Mouse (Mus musculus) midbrain, embryonic 15.5 days (tissue): ENCODE results near the gene Hs3st2. TPM values are rescaled to one million over a fixed set of nuclear protein-coding genes. Genes with fewer than 3 reads are reported as not detected.

Experiments
- ATAC-seq: fragments of 200-750 bp; cut with Nextera tagmentation; replicated peaks from 2 replicates; pipeline ENCODE4 v1.8.0; 2017; ENCODE audit warnings: moderate TSS enrichment
- H3K27ac ChIP-seq: fragments of 300-500 bp; sonication (generic); 2 replicates; pipeline ENCODE4 v1.5.1; 2015; ENCODE audit warnings: mild to moderate bottlenecking, inconsistent platforms
- H3K27me3 ChIP-seq: fragments of 300-500 bp; sonication (generic); replicated peaks from 2 replicates; pipeline ENCODE4 v1.6.1; 2015; ENCODE audit warnings: inconsistent platforms
- H3K36me3 ChIP-seq: fragments of 300-500 bp; sonication (generic); replicated peaks from 2 replicates; pipeline ENCODE4 v1.6.1; 2015; ENCODE audit warnings: inconsistent platforms
- H3K4me1 ChIP-seq: fragments of 300-500 bp; sonication (generic); 2 replicates; pipeline ENCODE4 v1.6.1; 2015; ENCODE audit warnings: inconsistent platforms
- H3K4me2 ChIP-seq: fragments of 300-500 bp; sonication (generic); 2 replicates; pipeline ENCODE4 v1.6.1; 2015; ENCODE audit warnings: inconsistent platforms, mild to moderate bottlenecking, moderate library complexity
- H3K4me3 ChIP-seq: fragments of 300-500 bp; sonication (generic); 2 replicates; pipeline ENCODE4 v1.5.1; 2015; ENCODE audit warnings: mild to moderate bottlenecking, inconsistent platforms
- H3K9ac ChIP-seq: fragments of 300-500 bp; sonication (generic); 2 replicates; pipeline ENCODE4 v1.6.1; 2015; ENCODE audit warnings: mild to moderate bottlenecking, inconsistent platforms
- H3K9me3 ChIP-seq: fragments of 300-500 bp; sonication (generic); 2 replicates; pipeline ENCODE4 v1.6.1; 2016; ENCODE audit warnings: inconsistent platforms
- WGBS: fragments of 180-500 bp; shearing (Covaris S2); methylation state at CpG from one replicate; pipeline ENCODE4 v1.1.7; 2015; ENCODE audit warnings: mixed read lengths; 5-methylcytosine and 5-hydroxymethylcytosine counted together
- polyA plus RNA-seq: library from polyadenylated mRNA; unstranded; fragments of >200 nt; fragmentation: Nextera tagmentation; extraction: Ambion mirVana; gene quantifications from 2 replicates; pipeline ENCODE4 v1.2.1, GENCODE M21; 2015

The Hs3st2 gene
- polyA plus RNA-seq, 1 experiment from 2014 or later, result 13.4 TPM

DNA sequence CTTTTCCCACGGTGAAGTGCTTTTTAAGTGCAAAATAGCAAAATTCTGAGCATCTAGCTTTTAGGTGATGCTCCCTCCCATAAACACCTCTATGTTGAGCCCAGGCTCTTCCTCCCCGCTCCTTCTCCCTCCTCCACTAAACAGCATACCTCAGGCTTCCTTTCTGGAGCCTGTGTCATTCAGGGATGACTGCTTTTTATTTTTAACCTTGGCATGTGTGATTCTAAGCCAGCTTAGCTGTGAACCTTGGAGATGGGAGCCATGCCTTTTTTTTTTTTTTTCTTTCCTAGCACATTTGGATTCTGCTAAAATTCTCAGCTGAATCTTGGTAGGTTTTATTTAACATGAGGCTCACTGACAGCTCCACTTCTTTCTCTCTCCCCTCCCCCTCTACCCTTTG is 3.2 kb downstream of the Hs3st2 start:
- H3K9ac ChIP-seq, result no peak overlapping the region
- H3K4me1 ChIP-seq, result peaks cover 19% of the 10 kb centered on the region
- no peaks in the 10 kb centered on the region for H3K36me3 ChIP-seq
- no peak overlapping the region for H3K27ac ChIP-seq
- H3K9me3 ChIP-seq, result no peaks in the 10 kb centered on the region
- peaks cover 37% of the 10 kb centered on the region for H3K27me3 ChIP-seq
- peak overlapping the region; percentile 76; the same call in 1 of the 2 replicates for H3K4me2 ChIP-seq
- WGBS, result 88% methylated on average over 2 of the region's 2 CpGs
- H3K4me3 ChIP-seq, result peak overlapping the region; percentile 5; the same call in 1 of the 2 replicates
- no peak for ATAC-seq

- no peak overlapping the region for H3K4me3 ChIP-seq
- H3K4me1 ChIP-seq, result no peaks in the 10 kb centered on the region
- no peak for ATAC-seq
- H3K36me3 ChIP-seq, result no peaks in the 10 kb centered on the region
- H3K9ac ChIP-seq, result no peak overlapping the region
- H3K27ac ChIP-seq, result no peak overlapping the region
- H3K4me2 ChIP-seq, result no peak overlapping the region
- WGBS, result 81% methylated on average over 11 of the region's 11 CpGs
- no peaks in the 10 kb centered on the region for H3K9me3 ChIP-seq
- H3K27me3 ChIP-seq, result no peaks in the 10 kb centered on the region
Measured at GRCm38 (mm10) chr7:121410716-121411506, 19.3 kb downstream of the Hs3st2 start.

DNA sequence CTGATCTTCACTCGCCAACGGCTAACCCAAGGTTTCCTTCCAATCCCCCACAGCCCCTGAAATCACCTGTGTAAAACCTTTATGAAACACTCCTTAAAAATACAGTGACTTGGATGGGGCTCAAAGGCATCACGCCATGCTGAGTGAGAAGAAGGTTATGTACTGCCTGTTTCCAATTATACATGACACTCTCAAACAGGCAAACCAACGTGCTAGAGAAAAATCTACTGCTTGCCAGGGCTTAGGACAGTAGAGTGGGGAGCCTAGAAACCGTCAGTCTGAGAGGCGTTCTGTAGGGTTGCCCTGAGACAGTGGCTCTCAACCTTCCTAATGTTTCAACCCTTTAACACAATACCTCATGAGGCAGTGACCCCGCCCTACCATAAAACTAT is 19.8 kb downstream of the Hs3st2 start:
- ATAC-seq, result no peak

DNA sequence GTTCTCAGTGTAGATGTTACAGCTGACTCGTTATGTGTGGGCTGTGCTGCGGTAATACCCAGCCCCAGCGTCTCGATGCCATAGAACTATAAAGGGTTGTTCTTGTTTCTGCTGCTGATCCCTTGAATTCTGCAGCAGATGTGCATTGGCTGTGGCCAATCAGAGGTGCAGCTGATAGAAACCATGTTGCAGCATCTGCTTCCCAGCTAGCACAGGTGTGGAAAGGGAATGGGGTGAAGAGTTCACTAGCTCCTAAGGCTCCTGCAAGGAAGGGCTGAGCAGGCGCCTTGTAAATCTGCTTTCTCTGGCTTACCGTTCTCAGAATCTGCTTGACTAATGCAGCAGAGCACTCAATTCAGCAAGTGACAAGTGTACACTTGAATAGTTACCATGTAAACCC is 45.2 kb downstream of the Hs3st2 start:
- Histone ChIP-seq H3K36me3 (no peaks in the 10 kb centered on the region), H3K4me2 (no peak overlapping the region), H3K9me3 (no peaks in the 10 kb centered on the region), H3K4me3 (no peak overlapping the region), H3K9ac (no peak overlapping the region), H3K27ac (no peak overlapping the region), H3K4me1 (no peaks in the 10 kb centered on the region), H3K27me3 (no peaks in the 10 kb centered on the region)
- WGBS, result 69% methylated on average over 6 of the region's 6 CpGs
- no peak for ATAC-seq

More for the DNA sequence above, 19.8 kb downstream of the Hs3st2 start:
- Histone ChIP-seq H3K27ac (no peak overlapping the region), H3K4me3 (no peak overlapping the region), H3K27me3 (no peaks in the 10 kb centered on the region), H3K4me1 (no peaks in the 10 kb centered on the region), H3K36me3 (no peaks in the 10 kb centered on the region), H3K4me2 (no peak overlapping the region), H3K9me3 (no peaks in the 10 kb centered on the region), H3K9ac (no peak overlapping the region)
- WGBS, result 83% methylated on average over 7 of the region's 7 CpGs

DNA sequence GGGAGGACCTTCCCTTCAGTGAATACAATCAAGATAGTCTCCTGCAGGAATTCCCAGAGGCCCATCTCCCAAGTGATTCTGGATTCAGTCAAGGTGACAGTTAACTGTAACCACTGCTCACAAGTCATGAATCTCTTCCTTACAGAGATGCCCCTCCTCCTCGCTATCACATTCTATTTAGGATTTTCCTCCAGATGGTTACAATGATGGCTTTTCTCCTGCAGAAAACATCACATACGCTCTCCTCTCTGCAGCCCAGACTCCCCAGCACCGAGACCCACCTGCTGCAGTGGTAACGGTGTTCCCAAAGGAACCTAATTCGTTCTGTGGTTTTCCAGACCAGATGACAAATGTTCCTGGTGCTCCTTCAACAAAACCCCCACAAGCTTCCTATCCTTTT is 49.5 kb downstream of the Hs3st2 start:
- Histone ChIP-seq H3K27me3 (no peaks in the 10 kb centered on the region), H3K9ac (no peak overlapping the region), H3K9me3 (no peaks in the 10 kb centered on the region), H3K4me1 (no peaks in the 10 kb centered on the region), H3K36me3 (no peaks in the 10 kb centered on the region), H3K4me3 (no peak overlapping the region), H3K4me2 (no peak overlapping the region), H3K27ac (no peak overlapping the region)
- WGBS, result 87% methylated on average over 5 of the region's 5 CpGs
- ATAC-seq, result no peak

GRCm38 (mm10) chr7:121444336-121444735 is 52.7 kb downstream of the Hs3st2 start:
- no peak for ATAC-seq
- Histone ChIP-seq H3K4me2 (no peak overlapping the region), H3K27me3 (no peaks in the 10 kb centered on the region), H3K4me1 (no peaks in the 10 kb centered on the region), H3K9me3 (no peaks in the 10 kb centered on the region), H3K36me3 (no peaks in the 10 kb centered on the region), H3K27ac (no peak overlapping the region), H3K4me3 (no peak overlapping the region), H3K9ac (no peak overlapping the region)
- 64% methylated on average over 7 of the region's 7 CpGs for WGBS

- H3K4me1 ChIP-seq, result peaks cover 13% of the 10 kb centered on the region
- no peak overlapping the region for H3K4me2 ChIP-seq
- H3K4me3 ChIP-seq, result no peak overlapping the region
- no peaks in the 10 kb centered on the region for H3K9me3 ChIP-seq
- no peak for ATAC-seq
- H3K27me3 ChIP-seq, result no peaks in the 10 kb centered on the region
- no peaks in the 10 kb centered on the region for H3K36me3 ChIP-seq
- H3K9ac ChIP-seq, result no peak overlapping the region
- 82% methylated on average over 4 of the region's 4 CpGs for WGBS
- no peak overlapping the region for H3K27ac ChIP-seq
Measured at GRCm38 (mm10) chr7:121446281-121446680, 54.6 kb downstream of the Hs3st2 start.

GRCm38 (mm10) chr7:121450951-121451843 is 59.5 kb downstream of the Hs3st2 start:
- no peak overlapping the region for H3K9ac ChIP-seq
- H3K9me3 ChIP-seq, result no peaks in the 10 kb centered on the region
- H3K4me1 ChIP-seq, result peaks cover 18% of the 10 kb centered on the region
- H3K27ac ChIP-seq, result peak overlapping the region; percentile 3; the same call in 1 of the 2 replicates
- no peaks in the 10 kb centered on the region for H3K36me3 ChIP-seq
- 31% methylated on average over 13 of the region's 13 CpGs for WGBS
- H3K27me3 ChIP-seq, result no peaks in the 10 kb centered on the region
- 0 out of 2 replicates have a peak overlapping the region, but pooled peaks have one; percentile 7 for H3K4me2 ChIP-seq
- no peak overlapping the region for H3K4me3 ChIP-seq
- peak; percentile 87 for ATAC-seq

DNA sequence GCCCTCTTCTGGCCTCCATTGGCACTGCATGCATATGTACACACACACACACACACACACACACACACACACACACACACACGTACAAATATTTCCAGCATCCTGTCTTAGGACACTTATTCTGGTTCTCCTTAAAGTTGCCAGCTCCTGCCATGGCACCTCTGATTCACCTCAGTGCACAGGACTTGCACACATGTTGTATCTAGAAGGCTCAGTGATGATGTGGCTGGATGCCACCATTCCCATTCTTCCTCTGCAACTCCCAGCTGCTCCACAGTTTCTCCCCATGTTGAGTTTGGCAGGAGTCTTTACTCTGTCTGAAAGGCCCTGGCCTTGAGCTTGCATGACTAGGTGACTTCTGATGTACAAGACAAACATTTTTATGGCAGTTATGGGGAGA is 65.1 kb downstream of the Hs3st2 start:
- no peak for ATAC-seq
- 0 out of 2 replicates have a peak, but pooled peaks cover under 1% of the 10 kb centered on the region for H3K4me1 ChIP-seq
- no peaks in the 10 kb centered on the region for H3K27me3 ChIP-seq
- no peak overlapping the region for H3K4me2 ChIP-seq
- no peaks in the 10 kb centered on the region for H3K9me3 ChIP-seq
- no peak overlapping the region for H3K9ac ChIP-seq
- 83% methylated on average over 1 of the region's 1 CpGs for WGBS
- no peak overlapping the region for H3K4me3 ChIP-seq
- H3K36me3 ChIP-seq, result no peaks in the 10 kb centered on the region
- H3K27ac ChIP-seq, result no peak overlapping the region

GRCm38 (mm10) chr7:121458075-121458474 is 66.4 kb downstream of the Hs3st2 start:
- Histone ChIP-seq H3K4me3 (no peak overlapping the region), H3K27ac (no peak overlapping the region), H3K4me1 (no peaks in the 10 kb centered on the region), H3K27me3 (no peaks in the 10 kb centered on the region), H3K36me3 (no peaks in the 10 kb centered on the region), H3K9me3 (no peaks in the 10 kb centered on the region), H3K9ac (no peak overlapping the region), H3K4me2 (no peak overlapping the region)
- no peak for ATAC-seq
- 51% methylated on average over 3 of the region's 3 CpGs for WGBS

GRCm38 (mm10) chr7:121460626-121461025 is 69.0 kb downstream of the Hs3st2 start:
- Histone ChIP-seq H3K9me3 (no peaks in the 10 kb centered on the region), H3K4me3 (no peak overlapping the region), H3K27ac (no peak overlapping the region), H3K4me1 (no peaks in the 10 kb centered on the region), H3K27me3 (no peaks in the 10 kb centered on the region), H3K36me3 (no peaks in the 10 kb centered on the region), H3K9ac (no peak overlapping the region), H3K4me2 (no peak overlapping the region)
- WGBS, result 88% methylated on average over 6 of the region's 6 CpGs
- ATAC-seq, result no peak

DNA sequence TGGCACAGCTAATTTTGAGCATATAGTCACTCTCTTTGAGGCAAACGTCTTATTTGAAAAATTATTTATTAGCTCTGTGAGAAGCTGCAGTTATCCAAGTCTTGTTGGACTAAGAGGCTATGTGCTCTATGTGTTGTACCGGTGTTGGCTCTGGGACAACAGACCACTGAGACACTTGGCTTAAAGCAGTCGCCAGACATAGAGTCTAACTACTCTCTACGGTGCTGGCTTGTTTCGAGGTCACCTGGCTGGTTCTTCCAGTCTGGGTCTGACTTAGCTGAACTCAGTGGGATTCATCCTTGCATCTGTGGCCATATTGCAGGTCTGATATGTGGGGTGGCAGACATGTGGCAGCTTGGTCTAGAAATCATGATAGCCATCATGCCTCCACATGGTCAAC is 72.8 kb downstream of the Hs3st2 start:
- no peak overlapping the region for H3K4me3 ChIP-seq
- ATAC-seq, result no peak
- WGBS, result 94% methylated on average over 5 of the region's 5 CpGs
- no peak overlapping the region for H3K4me2 ChIP-seq
- no peaks in the 10 kb centered on the region for H3K27me3 ChIP-seq
- no peaks in the 10 kb centered on the region for H3K36me3 ChIP-seq
- H3K4me1 ChIP-seq, result no peaks in the 10 kb centered on the region
- no peak overlapping the region for H3K9ac ChIP-seq
- H3K9me3 ChIP-seq, result no peaks in the 10 kb centered on the region
- H3K27ac ChIP-seq, result no peak overlapping the region
